Mouse (Mus musculus) cortical plate, adult 2 months (tissue): ENCODE data around the gene Gba2.

Experiments
- CTCF ChIP-seq: fragments of 200-500 bp; IDR thresholded peaks from 2 replicates; pipeline ENCODE4 v1.5.1; 2011; ENCODE audit warnings: mild to moderate bottlenecking, control low read depth, low read length; ENCODE audit not compliant: insufficient read depth; ENCODE audit errors: extremely low read depth
- POLR2A ChIP-seq: fragments of 200-500 bp; IDR thresholded peaks from 2 replicates; pipeline ENCODE4 v1.6.1; 2011; ENCODE audit warnings: mild to moderate bottlenecking, low read length, control low read depth; ENCODE audit not compliant: insufficient read depth; ENCODE audit errors: extremely low read depth

DNA sequence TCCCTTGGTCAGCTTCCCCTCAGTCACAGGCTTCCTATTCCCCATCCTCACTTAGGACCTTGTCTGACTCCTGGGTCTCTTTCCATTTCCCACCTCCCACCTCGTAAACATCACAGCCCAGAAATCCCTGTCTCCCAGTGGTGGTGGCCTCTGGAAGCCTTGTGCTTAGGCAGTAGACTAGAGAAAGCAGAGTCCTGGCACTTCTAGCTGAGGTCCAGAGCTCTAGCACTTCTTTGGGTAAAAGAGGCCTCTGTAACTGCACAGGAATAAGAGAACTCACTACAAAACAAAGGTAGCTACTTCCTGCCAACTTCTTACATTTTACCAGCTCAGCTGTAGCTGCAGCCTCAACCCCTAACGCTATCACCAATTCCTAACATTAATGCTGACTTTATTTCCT, 17.7 kb downstream of the Gba2 start:
- no peak for TF ChIP-seq CTCF
- no peak for TF ChIP-seq POLR2A
